Mouse (Mus musculus) thymus, postnatal 25 days (tissue): Measurements from ENCODE around the gene Slc17a1.
A peak's percentile ranks its signal among the peaks of the same experiment; 100 is the strongest.

Source experiments
- DNase-seq: peaks from one replicate; pipeline ENCODE4 v3.0.0; 2022

Gene Slc17a1

GRCm38 (mm10) chr13:23867405-23867804 is at the start of gene Slc17a1:
Gene Slc17a1, plus strand, starts transcription at chr13:23867750.
- no peak for DNase-seq

DNA sequence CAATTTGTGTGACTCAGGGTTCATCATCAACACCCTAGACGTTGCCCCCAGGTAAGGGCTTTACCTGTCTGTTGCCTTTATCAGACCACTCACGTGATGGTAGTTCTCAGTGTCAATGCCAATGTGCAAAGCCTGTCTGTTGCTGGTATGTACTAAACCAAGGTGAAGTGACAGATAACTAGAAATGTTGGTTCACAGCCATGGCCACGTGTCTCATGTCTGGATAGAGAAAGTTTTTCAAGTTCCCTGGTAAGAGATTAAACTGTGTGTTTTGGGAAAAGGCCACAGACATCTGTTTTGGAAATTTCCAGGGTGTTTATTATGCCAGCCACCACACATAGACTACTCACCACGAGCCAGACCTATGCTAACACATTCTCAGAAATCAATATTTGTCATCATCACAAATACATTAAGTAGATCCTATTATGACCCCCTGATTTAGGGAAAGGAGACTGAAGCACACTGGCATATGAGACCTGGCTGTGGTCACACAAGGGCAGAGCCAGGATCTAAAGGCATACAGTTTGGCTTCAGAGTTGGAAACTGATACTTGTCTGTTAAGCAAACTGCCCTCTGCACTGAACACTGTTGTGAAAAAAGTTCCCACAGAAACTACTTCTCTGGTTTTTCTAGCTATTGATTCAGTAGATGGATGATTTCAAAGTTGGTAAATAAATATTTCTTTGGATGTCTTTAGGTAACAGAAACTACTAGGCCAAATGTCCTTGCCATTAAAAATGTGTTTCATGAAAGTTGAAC is 47.2 kb upstream of the Slc17a1 start:
- no peak for DNase-seq

DNA sequence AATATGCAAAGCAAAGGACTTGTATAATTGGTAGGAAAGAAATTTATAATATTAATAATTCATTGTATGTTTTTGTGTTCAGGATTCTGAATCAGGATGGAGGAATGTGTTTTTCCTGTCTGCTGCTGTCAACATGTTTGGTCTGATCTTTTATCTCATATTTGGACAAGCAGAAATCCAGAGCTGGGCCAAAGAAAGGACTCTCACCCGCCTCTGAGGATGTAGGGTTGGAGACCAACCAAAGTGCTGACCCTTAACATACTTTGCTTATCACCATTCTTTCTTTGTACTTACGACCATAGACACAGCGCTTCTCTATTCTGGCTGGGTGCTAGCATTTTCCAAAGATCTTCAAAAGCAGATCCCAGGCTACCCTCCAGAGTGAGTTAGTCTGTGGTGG is 45.3 kb upstream of the Slc17a1 start:
- DNase-seq = no peak

- no peak for DNase-seq
These were observed 40.9 kb upstream of the Slc17a1 start for GRCm38 (mm10) chr13:23826606-23827005.

DNA sequence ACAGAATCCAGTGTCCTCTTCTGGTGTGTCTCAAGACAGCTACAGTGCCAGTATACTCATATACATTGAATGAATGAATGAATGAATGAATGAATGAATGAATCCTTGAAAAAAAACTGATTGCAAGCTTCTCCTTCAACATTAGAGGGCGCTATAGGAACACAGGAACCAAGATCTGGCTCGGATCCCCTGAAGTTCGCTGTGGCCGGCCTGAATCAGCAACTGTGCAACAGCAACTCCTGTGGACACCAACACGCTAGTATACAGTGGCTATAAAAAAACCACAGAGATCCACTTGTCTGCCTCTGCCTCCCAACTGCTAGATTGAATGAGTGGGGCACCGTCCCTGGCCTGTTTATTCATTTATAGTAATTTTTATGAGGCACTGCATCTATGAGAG is 34.5 kb upstream of the Slc17a1 start:
- no peak for DNase-seq

DNA sequence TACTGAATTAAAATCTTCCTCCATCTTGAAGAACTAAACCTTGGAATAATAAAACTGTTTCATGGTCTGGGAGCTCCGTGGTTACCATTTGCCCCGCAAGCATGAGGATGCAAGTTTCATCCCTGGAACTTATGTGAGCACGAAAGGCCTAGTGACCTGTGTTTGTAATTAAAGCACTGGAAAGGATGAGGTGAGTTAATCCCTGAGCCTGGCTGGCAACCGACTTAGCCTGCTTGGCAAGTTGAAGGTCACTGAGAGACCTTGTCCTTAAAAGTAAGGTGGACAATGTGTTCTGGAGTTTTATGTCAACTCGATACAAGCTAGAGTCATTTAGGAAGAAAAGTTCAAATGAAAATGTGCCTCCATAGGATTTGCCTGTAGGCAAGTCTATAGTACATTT is 32.7 kb upstream of the Slc17a1 start:
- no peak for DNase-seq

- no peak for DNase-seq
These were observed 30.9 kb upstream of the Slc17a1 start for GRCm38 (mm10) chr13:23836630-23837029.

DNA sequence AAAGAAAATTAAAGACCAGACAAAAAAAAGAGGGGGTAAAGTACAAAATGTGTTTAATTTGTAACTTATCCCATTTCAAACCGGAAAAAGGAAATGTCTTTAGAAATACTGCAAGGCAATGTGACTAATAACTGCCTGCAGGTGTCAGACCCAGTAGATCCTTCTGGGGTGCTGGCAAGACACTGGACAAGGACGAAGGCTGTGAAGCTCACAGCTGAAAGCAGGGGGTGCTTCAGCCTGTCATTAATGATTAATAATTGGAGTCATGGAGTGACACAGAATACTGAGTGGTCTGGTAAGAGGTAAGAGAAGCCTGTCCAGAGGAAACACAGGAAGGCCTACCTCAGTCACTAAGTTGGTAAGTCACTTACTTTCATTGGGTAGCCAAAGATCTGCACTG is 28.2 kb upstream of the Slc17a1 start, which contains the start of gene Slc17a3:
Gene Slc17a3 (plus strand): TSS at position 127 of the 400 bp plus-strand sequence.
- DNase-seq = no peak

DNA sequence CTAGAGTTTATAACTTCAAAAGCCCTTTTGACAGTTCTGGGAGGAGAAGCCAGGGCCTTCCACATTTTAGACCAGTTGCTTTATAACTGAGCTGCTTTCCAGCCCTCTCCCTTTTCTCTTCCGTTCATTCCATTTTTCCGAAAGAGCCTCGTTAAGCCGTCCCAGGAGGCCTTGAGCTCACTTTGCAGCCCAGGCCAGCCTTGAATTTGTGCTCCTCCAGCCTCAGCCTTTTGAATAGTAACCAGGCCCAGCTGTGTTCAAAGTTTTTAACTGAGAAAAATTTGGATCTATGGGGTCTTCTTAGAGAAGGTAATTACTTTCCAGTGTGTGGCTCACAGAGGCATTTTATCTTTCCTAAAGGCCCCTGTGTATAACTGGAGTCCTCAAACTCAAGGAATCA is 21.7 kb upstream of the Slc17a1 start:
- DNase-seq = no peak

DNA sequence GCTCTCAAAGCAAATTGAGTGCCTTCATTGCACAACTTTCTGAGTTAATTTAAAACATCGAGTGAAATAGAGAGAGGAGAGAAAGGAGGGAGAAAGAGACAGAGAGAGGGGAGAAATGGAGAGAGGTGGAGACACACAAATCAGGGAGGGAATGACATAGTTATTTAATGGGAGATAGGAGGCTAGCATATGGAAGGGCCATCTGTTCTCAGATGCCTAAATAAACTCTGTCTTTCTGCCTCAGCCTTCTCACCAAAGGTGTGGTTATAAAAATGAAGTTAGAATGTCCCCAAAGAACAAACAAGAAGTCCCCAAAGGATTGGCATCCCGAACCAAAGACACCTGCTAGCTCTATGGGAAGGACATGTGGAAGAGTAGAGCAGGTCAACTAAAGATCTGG is 18.3 kb upstream of the Slc17a1 start:
- DNase-seq = no peak

GRCm38 (mm10) chr13:23856401-23856800 is 11.1 kb upstream of the Slc17a1 start:
- no peak for DNase-seq

DNA sequence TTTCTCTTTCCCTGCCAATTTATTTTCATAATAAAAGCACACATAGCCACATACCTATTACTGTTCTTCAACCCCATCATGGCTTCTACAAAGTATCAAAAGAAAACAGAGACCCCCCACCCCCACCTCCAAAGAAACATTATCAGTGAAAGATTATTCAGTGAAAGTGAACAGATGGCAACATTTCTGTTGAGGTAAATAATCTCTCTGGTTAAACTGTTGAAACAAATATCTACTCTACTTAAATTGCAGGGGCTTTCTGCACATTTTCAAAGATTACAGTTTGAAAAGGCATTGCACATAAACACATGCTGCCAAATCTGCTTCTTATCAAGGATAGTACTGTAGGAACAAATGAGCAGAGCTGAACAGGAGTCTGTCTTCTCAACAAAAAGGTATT is 5.7 kb upstream of the Slc17a1 start:
- DNase-seq = no peak

GRCm38 (mm10) chr13:23864711-23865110 is 2.8 kb upstream of the Slc17a1 start:
- DNase-seq = no peak

GRCm38 (mm10) chr13:23866086-23866710 is 1.4 kb upstream of the Slc17a1 start:
- no peak for DNase-seq

DNA sequence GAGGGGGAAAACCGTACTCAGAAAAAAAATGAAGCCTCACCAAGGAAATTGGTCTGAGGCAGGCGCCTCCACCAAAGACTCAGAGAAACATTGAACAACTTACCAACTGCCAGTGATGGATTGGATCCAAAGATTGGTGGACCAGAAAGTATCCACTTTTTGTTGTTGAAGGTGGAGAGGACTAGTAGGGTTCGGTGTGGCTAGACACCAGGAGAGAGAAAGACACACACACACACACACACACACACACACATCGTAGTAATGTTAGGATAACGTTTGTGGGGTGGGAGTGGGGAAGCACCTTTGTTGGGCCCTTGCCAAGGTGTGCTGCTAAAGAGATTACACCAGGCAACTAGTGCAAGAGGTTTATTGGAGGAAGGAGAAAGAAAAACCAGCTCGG is 550 bp upstream of the Slc17a1 start:
- DNase-seq = no peak

- DNase-seq = no peak
These were observed 1.4 kb downstream of the Slc17a1 start for GRCm38 (mm10) chr13:23868790-23869533.

DNA sequence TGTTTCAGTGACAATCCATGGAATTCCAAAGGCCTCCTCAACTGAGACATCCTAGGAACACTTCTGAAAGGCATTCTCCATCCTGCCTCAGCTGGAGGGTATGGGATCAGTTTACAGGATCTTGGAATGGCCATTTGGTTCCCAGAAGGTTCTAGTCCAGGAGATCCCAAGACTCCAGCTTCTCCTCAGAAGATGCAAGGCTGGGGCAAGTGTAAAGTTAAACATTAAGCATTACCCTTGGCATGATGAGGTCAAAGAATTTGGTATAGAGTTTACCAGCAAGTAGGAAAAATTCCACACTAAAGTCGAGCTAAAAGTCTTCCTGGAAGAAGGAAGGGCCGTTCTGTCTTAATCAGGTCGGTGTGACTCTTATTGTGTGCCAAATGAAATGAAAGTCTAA is 2.4 kb downstream of the Slc17a1 start:
- DNase-seq = no peak

GRCm38 (mm10) chr13:23873141-23873540 is 5.6 kb downstream of the Slc17a1 start:
- no peak for DNase-seq

GRCm38 (mm10) chr13:23879106-23879505 is 11.6 kb downstream of the Slc17a1 start:
- DNase-seq = no peak

DNA sequence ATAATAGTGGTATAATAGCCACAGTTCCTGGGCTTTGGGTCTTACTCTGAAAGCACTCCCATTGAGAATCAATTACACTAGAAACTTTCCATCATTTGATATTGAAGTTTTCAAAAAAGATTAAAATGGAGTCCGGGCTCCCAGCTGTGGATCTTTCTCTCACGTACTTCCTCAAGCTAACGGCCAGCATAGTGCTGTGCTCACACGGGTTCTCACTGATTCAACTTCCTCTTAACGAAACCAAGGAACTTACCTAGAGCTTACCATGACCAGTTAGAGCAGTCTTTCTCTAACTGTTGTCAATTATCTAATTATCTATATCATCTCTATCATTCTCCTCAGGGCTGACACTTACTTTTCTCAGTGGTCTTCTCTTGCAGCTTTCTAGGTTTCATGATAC is 12.1 kb downstream of the Slc17a1 start:
- no peak for DNase-seq

GRCm38 (mm10) chr13:23885540-23885939 is 18.0 kb downstream of the Slc17a1 start:
- DNase-seq = peak; percentile 41

DNA sequence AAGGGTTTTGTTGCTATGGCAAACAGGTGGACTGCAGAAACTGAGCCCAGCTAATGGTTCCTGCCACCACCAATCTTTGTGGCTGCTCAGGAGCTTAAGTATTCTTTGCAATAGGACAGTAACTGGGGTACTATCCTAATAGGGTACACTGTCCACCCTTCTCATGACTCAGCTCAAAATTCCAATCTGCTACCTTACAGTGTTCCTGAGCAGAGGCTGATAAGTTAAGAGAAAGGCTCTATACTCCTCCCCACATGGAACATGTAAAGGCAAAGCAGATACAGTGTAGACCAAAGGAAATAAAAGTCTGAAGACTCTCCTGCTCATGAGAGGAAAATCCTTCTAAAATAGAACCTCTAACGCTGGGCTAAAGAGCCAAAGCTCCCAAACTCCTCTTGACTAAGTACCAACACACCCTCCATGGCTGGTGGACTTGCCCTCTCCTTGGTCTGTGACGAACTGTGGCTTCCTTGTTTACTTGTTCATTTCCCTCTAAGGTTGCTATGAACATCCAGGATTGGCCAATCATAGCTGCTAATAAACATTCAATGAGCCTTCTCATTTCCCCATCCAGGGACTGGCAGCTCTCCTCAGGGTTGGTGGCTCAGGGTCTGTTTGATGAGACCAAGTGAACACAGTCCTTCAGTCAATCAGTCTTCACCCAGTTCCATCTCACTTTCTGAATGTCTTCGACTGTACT is 19.6 kb downstream of the Slc17a1 start:
- no peak for DNase-seq

DNA sequence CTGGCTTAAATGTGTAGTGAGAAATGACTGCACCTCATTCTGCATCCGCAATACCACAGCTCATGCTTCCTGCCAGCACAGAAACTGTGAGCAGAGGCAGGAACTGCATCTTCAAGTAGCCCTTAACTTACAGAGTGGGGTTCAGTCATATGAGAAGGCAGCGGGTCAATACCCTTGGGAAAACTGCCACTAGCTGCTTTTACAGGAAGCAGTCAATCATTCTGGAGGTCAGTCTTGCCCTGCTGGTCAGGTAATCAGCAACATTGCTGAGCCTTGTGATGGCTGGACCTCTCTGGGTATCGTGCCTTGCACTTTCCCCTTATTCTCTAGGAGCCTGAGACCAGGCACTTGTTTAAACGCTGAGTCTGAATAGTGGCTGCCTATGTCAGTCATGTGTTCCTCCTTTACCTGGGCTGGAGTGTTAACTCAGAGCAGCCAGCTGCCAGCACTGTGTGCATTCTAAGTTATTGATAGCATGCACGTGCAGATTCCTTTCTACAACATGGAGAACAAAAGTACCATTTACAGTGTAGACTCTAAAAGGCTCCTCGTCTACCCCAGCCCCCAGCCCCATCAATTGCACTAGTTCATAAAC is 21.6 kb downstream of the Slc17a1 start:
- no peak for DNase-seq
